Mouse (Mus musculus) liver, postnatal 0 days (tissue): Measurements from ENCODE around the gene Dab2. TPM values are rescaled to one million over a fixed set of nuclear protein-coding genes. Genes with fewer than 3 reads are reported as not detected.
A peak's percentile ranks its signal among the peaks of the same experiment; 100 is the strongest.

ENCODE experiments used
- ATAC-seq: fragments of 200-750 bp; cut with Nextera tagmentation; 2 replicates; pipeline ENCODE4 v1.8.0; 2017; ENCODE audit warnings: mild to moderate bottlenecking, moderate library complexity
- DNase-seq: peaks from one replicate; pipeline ENCODE4 v3.0.0-alpha.2; 2016
- H3K27ac ChIP-seq: fragments of 300-500 bp; sonication (generic); 2 replicates; pipeline ENCODE4 v1.5.1; 2014; ENCODE audit warnings: antibody characterized with exemption, moderate library complexity, mild to moderate bottlenecking, low read depth
- H3K27me3 ChIP-seq: fragments of 300-500 bp; sonication (generic); 2 replicates; pipeline ENCODE4 v1.6.1; 2014; ENCODE audit warnings: low read length, control low read depth, mixed read lengths; ENCODE audit not compliant: insufficient read depth
- H3K36me3 ChIP-seq: fragments of 300-500 bp; sonication (generic); replicated peaks from 2 replicates; pipeline ENCODE4 v1.6.1; 2014; ENCODE audit warnings: mild to moderate bottlenecking, control low read depth, low read length, moderate library complexity, mixed read lengths; ENCODE audit not compliant: insufficient read depth
- H3K4me1 ChIP-seq: fragments of 300-500 bp; sonication (generic); 2 replicates; pipeline ENCODE4 v1.6.1; 2014; ENCODE audit warnings: antibody characterized with exemption, mild to moderate bottlenecking, control low read depth; ENCODE audit not compliant: insufficient read depth
- H3K4me2 ChIP-seq: fragments of 300-500 bp; sonication (generic); 2 replicates; pipeline ENCODE4 v1.6.1; 2014; ENCODE audit warnings: low read depth, mild to moderate bottlenecking, low read length, moderate library complexity, mixed read lengths
- H3K4me3 ChIP-seq: fragments of 300-500 bp; sonication (generic); 2 replicates; pipeline ENCODE4 v1.5.1; 2014; ENCODE audit warnings: low read depth, low read length
- H3K9ac ChIP-seq: fragments of 300-500 bp; sonication (generic); replicated peaks from 2 replicates; pipeline ENCODE4 v1.6.1; 2014; ENCODE audit warnings: mild to moderate bottlenecking, moderate library complexity
- H3K9me3 ChIP-seq: fragments of 300-500 bp; sonication (generic); 2 replicates; pipeline ENCODE4 v1.6.1; 2016; ENCODE audit warnings: mild to moderate bottlenecking, control low read depth, low read length, mixed read lengths
- CTCF ChIP-seq: sonication (generic); IDR thresholded peaks from 2 replicates; pipeline ENCODE4 v1.5.1; 2016; ENCODE audit warnings: antibody characterized with exemption, low read depth
- EP300 ChIP-seq: IDR thresholded peaks from 2 replicates; pipeline ENCODE4 v1.6.1; 2016; ENCODE audit warnings: antibody characterized with exemption, low read depth, mild to moderate bottlenecking
- WGBS: fragments of 180-500 bp; shearing (Covaris S2); extraction: QIAGEN DNeasy Blood & Tissue Kit; methylation state at CpG from one replicate; pipeline ENCODE4 v1.1.7; 2014; ENCODE audit not compliant: insufficient replicate concordance; 5-methylcytosine and 5-hydroxymethylcytosine counted together
- polyA plus RNA-seq: library from polyadenylated mRNA; unstranded; fragments of >200 nt; fragmentation: Nextera tagmentation; extraction: Ambion mirVana; gene quantifications from 2 replicates; pipeline ENCODE4 v1.2.1, GENCODE M21; 2015

Dab2 gene
- polyA plus RNA-seq, 1 experiment from 2014 or later = 10.8 TPM

GRCm38 (mm10) chr15:6375016-6375415 lies 75.4 kb downstream of the Dab2 start:
- H3K4me3 ChIP-seq = no peak overlapping the region
- peaks cover 3% of the 10 kb centered on the region; the same call in 1 of the 2 replicates for H3K4me1 ChIP-seq
- TF ChIP-seq CTCF (no peak), EP300 (no peak)
- ATAC-seq = no peak; the same call in 1 of the 2 replicates
- no peaks in the 10 kb centered on the region for H3K36me3 ChIP-seq
- H3K9me3 ChIP-seq = no peaks in the 10 kb centered on the region
- H3K9ac ChIP-seq = no peak overlapping the region
- H3K27me3 ChIP-seq = no peaks in the 10 kb centered on the region
- no peak overlapping the region for H3K27ac ChIP-seq
- H3K4me2 ChIP-seq = peak overlapping the region; percentile 6; the same call in 1 of the 2 replicates
- DNase-seq = no peak
- WGBS = 67% methylated on average over 13 of the region's 13 CpGs

- H3K4me2 ChIP-seq = no peak overlapping the region
- WGBS = 82% methylated on average over 5 of the region's 5 CpGs
- no peak overlapping the region for H3K9ac ChIP-seq
- TF ChIP-seq EP300 = no peak
- no peak for TF ChIP-seq CTCF
- ATAC-seq (no peak), DNase-seq (no peak)
- no peaks in the 10 kb centered on the region for H3K9me3 ChIP-seq
- H3K36me3 ChIP-seq = no peaks in the 10 kb centered on the region
- no peak overlapping the region for H3K27ac ChIP-seq
- H3K4me3 ChIP-seq = no peak overlapping the region
- H3K27me3 ChIP-seq = no peaks in the 10 kb centered on the region
- peaks cover 3% of the 10 kb centered on the region; the same call in 1 of the 2 replicates for H3K4me1 ChIP-seq
Measured at GRCm38 (mm10) chr15:6376001-6376400, 76.4 kb downstream of the Dab2 start.

- 78% methylated on average over 11 of the region's 11 CpGs for WGBS
- ATAC-seq (no peak), DNase-seq (no peak)
- Histone ChIP-seq H3K36me3 (no peaks in the 10 kb centered on the region), H3K4me2 (no peak overlapping the region), H3K4me3 (no peak overlapping the region), H3K9me3 (no peaks in the 10 kb centered on the region), H3K27me3 (no peaks in the 10 kb centered on the region), H3K27ac (no peak overlapping the region), H3K4me1 (peaks cover 3% of the 10 kb centered on the region; the same call in 1 of the 2 replicates), H3K9ac (no peak overlapping the region)
- TF ChIP-seq EP300 (no peak), CTCF (no peak)
Measured at GRCm38 (mm10) chr15:6376785-6377184, 77.2 kb downstream of the Dab2 start.

- no peak for ATAC-seq
- Histone ChIP-seq H3K36me3 (no peaks in the 10 kb centered on the region), H3K4me3 (no peak overlapping the region), H3K9ac (no peak overlapping the region), H3K9me3 (no peaks in the 10 kb centered on the region), H3K27me3 (peaks cover 11% of the 10 kb centered on the region), H3K4me2 (no peak overlapping the region), H3K4me1 (peaks cover 3% of the 10 kb centered on the region; the same call in 1 of the 2 replicates), H3K27ac (no peak overlapping the region)
- TF ChIP-seq CTCF (no peak), EP300 (no peak)
- no peak for DNase-seq
- WGBS = 33% methylated on average over 6 of the region's 6 CpGs
Measured at GRCm38 (mm10) chr15:6384027-6384426, 84.4 kb downstream of the Dab2 start.

- DNase-seq = no peak
- 35% methylated on average over 1 of the region's 1 CpGs for WGBS
- no peak for TF ChIP-seq EP300
- no peak for TF ChIP-seq CTCF
- no peak overlapping the region for H3K27ac ChIP-seq
- no peak overlapping the region for H3K4me2 ChIP-seq
- H3K9ac ChIP-seq = no peak overlapping the region
- no peaks in the 10 kb centered on the region for H3K9me3 ChIP-seq
- no peaks in the 10 kb centered on the region for H3K36me3 ChIP-seq
- ATAC-seq = no peak
- no peak overlapping the region for H3K4me3 ChIP-seq
- H3K27me3 ChIP-seq = peaks cover 11% of the 10 kb centered on the region
- no peaks in the 10 kb centered on the region for H3K4me1 ChIP-seq
Measured at GRCm38 (mm10) chr15:6385241-6385640, 85.7 kb downstream of the Dab2 start.

GRCm38 (mm10) chr15:6386159-6386951 lies 86.8 kb downstream of the Dab2 start:
- Histone ChIP-seq H3K9ac (peak overlapping the region; percentile 28; the same call in 1 of the 2 replicates), H3K27ac (no peak overlapping the region), H3K36me3 (no peaks in the 10 kb centered on the region), H3K4me1 (no peaks in the 10 kb centered on the region), H3K27me3 (peaks cover 11% of the 10 kb centered on the region), H3K4me2 (peak overlapping the region; percentile 74), H3K9me3 (no peaks in the 10 kb centered on the region), H3K4me3 (peak overlapping the region; percentile 50)
- DNase-seq (peak; percentile 64), ATAC-seq (peak; percentile 86)
- 4% methylated on average over 49 of the region's 49 CpGs for WGBS
- TF ChIP-seq CTCF (peak; percentile 58), EP300 (no peak)
